Mouse (Mus musculus) MEL (cell line): ENCODE results near the gene Naa11. TPM values are rescaled to one million over a fixed set of nuclear protein-coding genes. Genes with fewer than 3 reads are reported as not detected.

Source experiments
- DNase-seq: peaks from one replicate; pipeline ENCODE4 v3.0.0; 2011; ENCODE audit warnings: low read depth, low spot score
- H3K27ac ChIP-seq: 2 replicates; pipeline ENCODE4 v1.5.1; 2012; ENCODE audit warnings: low read depth, mild to moderate bottlenecking, control low read depth, low read length, moderate library complexity; ENCODE audit not compliant: control insufficient read depth
- H3K27me3 ChIP-seq, 2 experiments: fragments of 150-350 bp in 1 of 2; sonication (generic) in 1 of 2; 2 replicates each; pipeline ENCODE4 v1.6.1; 2012; ENCODE audit warnings: low read length in 2 of 2, mild to moderate bottlenecking in 2 of 2, improper control_type of control experiment in 1 of 2, moderate library complexity in 1 of 2; ENCODE audit not compliant: insufficient read depth in 2 of 2, control insufficient read depth in 1 of 2
- H3K36me3 ChIP-seq, 2 experiments: 2 replicates each; pipeline ENCODE4 v1.6.1; 2012 to 2014; ENCODE audit warnings: low read length in 2 of 2, improper control_type of control experiment in 1 of 2, inconsistent platforms in 1 of 2, mild to moderate bottlenecking in 1 of 2; ENCODE audit not compliant: insufficient read depth in 2 of 2, control insufficient read depth in 1 of 2
- H3K4me1 ChIP-seq, 2 experiments: fragments of 150-350 bp in 1 of 2; sonication (generic) in 1 of 2; 2 replicates each; pipeline ENCODE4 v1.6.1; 2012; ENCODE audit warnings: low read length in 2 of 2, improper control_type of control experiment in 1 of 2, mild to moderate bottlenecking in 1 of 2; ENCODE audit not compliant: insufficient read depth in 2 of 2, control insufficient read depth in 1 of 2
- H3K4me3 ChIP-seq, 2 experiments: fragments of 150-350 bp in 1 of 2; sonication (generic) in 1 of 2; 2 replicates each; pipeline ENCODE4 v1.5.1; 2012; ENCODE audit warnings: low read depth in 2 of 2, low read length in 2 of 2, mild to moderate bottlenecking in 2 of 2, moderate library complexity in 2 of 2, control low read depth in 1 of 2, improper control_type of control experiment in 1 of 2; ENCODE audit not compliant: control insufficient read depth in 1 of 2, insufficient read depth in 1 of 2
- H3K79me2 ChIP-seq: 2 replicates; pipeline ENCODE4 v1.6.1; 2012; ENCODE audit warnings: mild to moderate bottlenecking, low read length, moderate library complexity; ENCODE audit not compliant: control insufficient read depth, poor library complexity, insufficient read depth
- H3K9ac ChIP-seq: 2 replicates; pipeline ENCODE4 v1.6.1; 2012; ENCODE audit warnings: low read depth, mild to moderate bottlenecking, control low read depth, low read length, moderate library complexity; ENCODE audit not compliant: control insufficient read depth, poor library complexity, severe bottlenecking
- H3K9me3 ChIP-seq: fragments of 150-350 bp; sonication (generic); replicated peaks from 2 replicates; pipeline ENCODE4 v1.6.1; 2012; ENCODE audit warnings: mild to moderate bottlenecking, low read length, improper control_type of control experiment, moderate library complexity; ENCODE audit not compliant: insufficient read depth
- CHD1 ChIP-seq: IDR thresholded peaks from 2 replicates; pipeline ENCODE4 v1.6.1; 2012; ENCODE audit warnings: low read depth, mild to moderate bottlenecking, inconsistent platforms, low read length, improper control_type of control experiment
- CHD2 ChIP-seq: IDR thresholded peaks from 2 replicates; pipeline ENCODE4 v1.6.1; 2011; ENCODE audit warnings: low read length, improper control_type of control experiment
- E2F4 ChIP-seq: IDR thresholded peaks from 2 replicates; pipeline ENCODE4 v1.6.1; 2011; ENCODE audit warnings: low read depth, low read length, improper control_type of control experiment, borderline replicate concordance
- ELF1 ChIP-seq: IDR thresholded peaks from 2 replicates; pipeline ENCODE4 v1.6.1; 2014; ENCODE audit warnings: low read depth, mild to moderate bottlenecking, inconsistent platforms, low read length, improper control_type of control experiment, moderate library complexity
- EP300 ChIP-seq, 2 experiments: IDR thresholded peaks; 2 replicates each; pipeline ENCODE4 v1.6.1; 2011; ENCODE audit warnings: improper control_type of control experiment in 2 of 2, low read length in 2 of 2, low read depth in 1 of 2, mild to moderate bottlenecking in 1 of 2
- ETS1 ChIP-seq: IDR thresholded peaks from 2 replicates; pipeline ENCODE4 v1.6.1; 2012; ENCODE audit warnings: low read depth, mild to moderate bottlenecking, inconsistent platforms, low read length, improper control_type of control experiment, moderate library complexity
- GABPA ChIP-seq: IDR thresholded peaks from 2 replicates; pipeline ENCODE4 v1.6.1; 2012; ENCODE audit warnings: low read depth, mild to moderate bottlenecking, inconsistent platforms, low read length, improper control_type of control experiment, moderate library complexity
- HCFC1 ChIP-seq: IDR thresholded peaks from 2 replicates; pipeline ENCODE4 v1.6.1; 2012; ENCODE audit warnings: low read depth, mild to moderate bottlenecking, inconsistent platforms, low read length, improper control_type of control experiment, moderate library complexity
- MAFK ChIP-seq: IDR thresholded peaks from 2 replicates; pipeline ENCODE4 v1.6.1; 2011; ENCODE audit warnings: low read depth, mild to moderate bottlenecking, low read length, improper control_type of control experiment, borderline replicate concordance
- MEF2A ChIP-seq: IDR thresholded peaks from 2 replicates; pipeline ENCODE4 v1.6.1; 2014; ENCODE audit warnings: low read depth, mild to moderate bottlenecking, inconsistent platforms, low read length, improper control_type of control experiment; ENCODE audit not compliant: poor library complexity, insufficient replicate concordance, severe bottlenecking; ENCODE audit errors: extremely low read depth
- MYB ChIP-seq: IDR thresholded peaks from 2 replicates; pipeline ENCODE4 v1.6.1; 2011; ENCODE audit warnings: mild to moderate bottlenecking, low read depth, low read length, improper control_type of control experiment
- NRF1 ChIP-seq: IDR thresholded peaks from 2 replicates; pipeline ENCODE4 v1.6.1; 2014; ENCODE audit warnings: low read depth, mild to moderate bottlenecking, inconsistent platforms, low read length, improper control_type of control experiment, moderate library complexity; ENCODE audit not compliant: poor library complexity, insufficient read depth, severe bottlenecking
- POLR2A ChIP-seq, 2 experiments: IDR thresholded peaks; 2 replicates each; pipeline ENCODE4 v1.6.1; 2011 to 2012; ENCODE audit warnings: low read length in 2 of 2, mild to moderate bottlenecking in 2 of 2, control low read depth in 1 of 2, improper control_type of control experiment in 1 of 2, low read depth in 1 of 2, moderate library complexity in 1 of 2; ENCODE audit not compliant: control insufficient read depth in 1 of 2, insufficient read depth in 1 of 2, poor library complexity in 1 of 2
- POLR2AphosphoS5 ChIP-seq: IDR thresholded peaks from 2 replicates; pipeline ENCODE4 v1.6.1; 2012; ENCODE audit warnings: low read depth, borderline replicate concordance, mild to moderate bottlenecking, inconsistent platforms, low read length, moderate library complexity, mixed read lengths
- SIN3A ChIP-seq: IDR thresholded peaks from 2 replicates; pipeline ENCODE4 v1.6.1; 2012; ENCODE audit warnings: low read length, improper control_type of control experiment, inconsistent platforms
- TAL1 ChIP-seq: IDR thresholded peaks from 2 replicates; pipeline ENCODE4 v1.6.1; 2012; ENCODE audit warnings: mild to moderate bottlenecking, inconsistent platforms, low read length, moderate library complexity, mixed read lengths
- USF2 ChIP-seq, 2 experiments: IDR thresholded peaks; 2 replicates each; pipeline ENCODE4 v1.6.1; 2011 to 2012; ENCODE audit warnings: improper control_type of control experiment in 2 of 2, low read length in 2 of 2, borderline replicate concordance in 1 of 2, inconsistent platforms in 1 of 2, low read depth in 1 of 2, mild to moderate bottlenecking in 1 of 2; ENCODE audit not compliant: insufficient read depth in 1 of 2
- ZC3H11A ChIP-seq: IDR thresholded peaks from 2 replicates; pipeline ENCODE4 v1.6.1; 2012; ENCODE audit warnings: low read depth, mild to moderate bottlenecking, inconsistent platforms, low read length, improper control_type of control experiment
- ZKSCAN1 ChIP-seq: IDR thresholded peaks from 2 replicates; pipeline ENCODE4 v1.6.1; 2012; ENCODE audit warnings: low read depth, mild to moderate bottlenecking, inconsistent platforms, low read length, improper control_type of control experiment, moderate library complexity
- polyA plus RNA-seq, 2 experiments: library from polyadenylated mRNA; stranded (reverse) in 1 of 2; unstranded in 1 of 2; fragments of >175 nt in 1 of 2; fragments of >200 nt in 1 of 2; gene quantifications; 2 replicates each; pipeline versions ENCODE4 v1.2.1 to v1.2.4; 2012; ENCODE audit warnings: low replicate concordance in 2 of 2, low read depth in 1 of 2; ENCODE audit not compliant: insufficient read length in 2 of 2, insufficient read depth in 1 of 2, missing spikeins in 1 of 2
- total RNA-seq: library from RNA; depleted of rRNA; stranded (reverse); fragments of 300-350 nt; gene quantifications from 2 replicates; pipeline ENCODE4 v1.2.3, GENCODE M21; 2012

Gene Naa11
- total and polyA plus RNA-seq, 3 experiments, result not detected

DNA sequence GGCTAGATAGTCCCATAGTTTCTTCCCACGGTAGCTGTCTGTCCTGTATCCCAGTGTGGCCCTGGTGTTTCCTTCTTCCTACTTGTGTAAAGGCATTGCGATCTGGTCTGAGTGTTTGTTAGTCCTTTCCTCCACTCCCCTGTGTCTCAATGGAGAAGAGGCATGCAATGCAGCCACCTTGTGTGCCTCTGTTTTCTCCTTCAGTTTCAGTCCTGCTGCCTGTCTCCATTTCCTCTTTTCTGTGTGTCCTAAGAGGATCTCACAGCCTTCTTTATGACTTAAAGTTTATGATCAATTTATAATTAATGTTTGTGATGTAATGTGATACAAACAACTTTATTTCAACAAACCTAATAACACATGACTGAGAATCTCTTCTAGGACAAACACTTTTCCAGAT lies 29.5 kb upstream of the Naa11 start:
- Histone ChIP-seq H3K9me3 (no peaks in the 10 kb centered on the region), H3K27me3 (no peaks in the 10 kb centered on the region), H3K4me3 (no peak overlapping the region), H3K79me2 (no peaks in the 10 kb centered on the region), H3K4me1 (no peaks in the 10 kb centered on the region)
- no peak for TF ChIP-seq GABPA
- TF ChIP-seq ZC3H11A, result no peak
- no peak for TF ChIP-seq MAFK
- TF ChIP-seq, all 39 proteins: peak for 0
- H3K27ac ChIP-seq, result no peak overlapping the region
- H3K9ac ChIP-seq, result no peak overlapping the region
- no peaks in the 10 kb centered on the region for H3K36me3 ChIP-seq
- DNase-seq, result no peak

DNA sequence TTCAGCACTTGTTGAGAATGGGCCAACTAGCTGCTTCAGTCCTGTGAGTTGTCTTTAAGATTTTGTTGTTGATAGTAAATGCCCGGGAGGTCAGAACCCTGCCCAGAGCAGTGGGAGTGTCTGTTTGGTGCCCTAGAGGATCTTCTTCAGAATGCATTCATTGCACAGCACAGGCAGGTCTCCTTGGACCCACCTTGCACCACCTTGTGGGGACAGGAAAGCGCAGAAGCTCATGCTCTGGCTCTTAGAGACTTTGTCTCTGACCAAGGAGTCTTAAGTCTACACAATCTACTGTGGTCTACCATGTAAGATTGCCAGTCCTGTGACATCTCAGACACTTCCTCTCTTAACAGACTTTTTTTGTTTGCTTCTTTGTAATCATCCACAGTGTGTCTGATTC lies 25.0 kb upstream of the Naa11 start:
- Histone ChIP-seq H3K4me3 (no peak overlapping the region), H3K9ac (no peak overlapping the region), H3K9me3 (no peaks in the 10 kb centered on the region; the same call in 1 of the 2 replicates), H3K36me3 (no peaks in the 10 kb centered on the region), H3K27ac (no peak overlapping the region), H3K4me1 (no peaks in the 10 kb centered on the region), H3K27me3 (no peaks in the 10 kb centered on the region)
- DNase-seq, result no peak
- no peak for TF ChIP-seq ELF1
- TF ChIP-seq EP300 (IDR thresholded peaks at IDR 0.05; ENCODE audit: low read depth in 1 of 2, low read length in 2 of 2), result no peak
- no peak for TF ChIP-seq CHD1
- TF ChIP-seq POLR2A (IDR thresholded peaks at IDR 0.05; ENCODE audit: control insufficient read depth in 1 of 2, insufficient read depth in 1 of 2, low read depth in 1 of 2, low read length in 2 of 2, poor library complexity in 1 of 2), result no peak
- no peak for TF ChIP-seq NRF1
- TF ChIP-seq, all 39 proteins: peak for 0
- no peaks in the 10 kb centered on the region for H3K79me2 ChIP-seq

DNA sequence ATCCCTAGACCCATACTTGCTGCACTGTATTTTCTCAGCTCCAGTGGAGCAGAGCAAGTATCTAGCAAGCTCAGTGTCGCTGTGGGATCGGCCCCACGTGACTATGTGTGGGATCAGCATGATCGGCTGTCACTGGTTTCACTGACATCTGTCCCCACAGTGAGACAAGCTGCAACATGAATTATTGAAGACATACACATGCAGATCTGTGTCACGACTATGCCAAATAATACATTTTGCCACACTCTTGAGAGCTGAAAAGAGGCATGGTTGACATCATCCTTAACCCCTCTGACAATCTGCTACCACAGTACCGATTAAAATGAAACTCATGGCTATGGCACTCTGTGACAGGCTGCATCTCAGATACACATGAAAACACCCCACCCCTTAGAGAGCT lies 23.7 kb upstream of the Naa11 start:
- no peak for DNase-seq
- H3K9me3 ChIP-seq, result no peaks in the 10 kb centered on the region; the same call in 1 of the 2 replicates
- H3K27ac ChIP-seq, result no peak overlapping the region
- no peaks in the 10 kb centered on the region for H3K27me3 ChIP-seq
- no peak overlapping the region for H3K9ac ChIP-seq
- H3K4me3 ChIP-seq, result no peak overlapping the region
- no peaks in the 10 kb centered on the region for H3K36me3 ChIP-seq
- H3K4me1 ChIP-seq, result no peaks in the 10 kb centered on the region
- TF ChIP-seq ZKSCAN1 (no peak), TAL1 (no peak), ELF1 (no peak), MYB (no peak), POLR2A (IDR thresholded peaks at IDR 0.05; ENCODE audit: control insufficient read depth in 1 of 2, insufficient read depth in 1 of 2, low read depth in 1 of 2, low read length in 2 of 2, poor library complexity in 1 of 2) (no peak), USF2 (IDR thresholded peaks at IDR 0.05; ENCODE audit: borderline replicate concordance in 1 of 2, insufficient read depth in 1 of 2, low read depth in 1 of 2, low read length in 2 of 2) (no peak), ETS1 (no peak), POLR2AphosphoS5 (no peak), EP300 (IDR thresholded peaks at IDR 0.05; ENCODE audit: low read depth in 1 of 2, low read length in 2 of 2) (no peak), MEF2A (no peak), CHD2 (no peak), HCFC1 (no peak), SIN3A (no peak), GABPA (no peak), ZC3H11A (no peak), E2F4 (no peak)
- no peaks in the 10 kb centered on the region for H3K79me2 ChIP-seq
